Mouse (Mus musculus): Measurements from ENCODE around the gene Serbp1. TPM values are rescaled to one million over a fixed set of nuclear protein-coding genes. Genes with fewer than 3 reads are reported as not detected.

Serbp1 gene
- total RNA-seq (2023): 131 and 133 TPM in 2 replicates

GRCm38 (mm10) chr6:67237977-67238376 is at the start of gene Serbp1:
Gene Serbp1, plus strand, starts transcription at chr6:67238176.

Other genes with a start within 250 kb of the Serbp1 start
- gene Gadd45a, start 200.7 kb upstream of the Serbp1 start, total RNA-seq (2023): 240 and 264 TPM in 2 replicates
- gene Il12rb2, start 138.0 kb downstream of the Serbp1 start, total RNA-seq (2023): 1.9 and 2.9 TPM in 2 replicates